Mouse (Mus musculus): Measurements from ENCODE around the gene Vars. TPM values are rescaled to one million over a fixed set of nuclear protein-coding genes. Genes with fewer than 3 reads are reported as not detected.

Vars gene
- polyA plus RNA-seq, 1 experiment: 43.7 TPM

DNA sequence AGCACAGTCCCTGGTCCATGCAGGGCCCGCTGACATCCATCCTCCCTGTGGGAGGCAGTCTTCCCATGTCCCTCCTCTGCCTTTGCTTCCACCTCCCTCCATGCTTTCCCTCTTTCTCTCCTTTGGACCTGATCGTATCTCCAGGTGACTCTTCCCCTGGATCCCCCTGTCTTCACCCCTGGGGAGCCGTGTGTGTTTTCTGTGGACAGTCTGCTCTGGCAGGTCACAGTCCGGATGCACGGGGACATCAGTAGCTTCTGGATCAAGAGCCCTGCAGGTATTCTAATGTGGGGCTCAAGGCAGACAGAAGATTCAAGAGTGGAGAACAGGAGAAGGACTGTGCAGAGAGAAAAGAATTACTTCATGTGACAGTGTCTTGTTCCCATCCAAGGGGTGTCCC is 22.4 kb downstream of the Vars start:
- TF ChIP-seq CTCF (IDR thresholded peaks at IDR 0.05; ENCODE audit: extremely low read depth, insufficient read depth, low read length) (no peak), POLR2A (IDR thresholded peaks at IDR 0.05; ENCODE audit: extremely low read depth, insufficient read depth, low read length) (no peak)
- Histone ChIP-seq H3K27ac (ENCODE audit: insufficient read depth, low read length) (no peak overlapping the region), H3K4me3 (ENCODE audit: insufficient read depth, low read length) (no peak overlapping the region), H3K4me1 (ENCODE audit: control insufficient read depth, insufficient read depth, low read length) (no peaks in the 10 kb centered on the region)

DNA sequence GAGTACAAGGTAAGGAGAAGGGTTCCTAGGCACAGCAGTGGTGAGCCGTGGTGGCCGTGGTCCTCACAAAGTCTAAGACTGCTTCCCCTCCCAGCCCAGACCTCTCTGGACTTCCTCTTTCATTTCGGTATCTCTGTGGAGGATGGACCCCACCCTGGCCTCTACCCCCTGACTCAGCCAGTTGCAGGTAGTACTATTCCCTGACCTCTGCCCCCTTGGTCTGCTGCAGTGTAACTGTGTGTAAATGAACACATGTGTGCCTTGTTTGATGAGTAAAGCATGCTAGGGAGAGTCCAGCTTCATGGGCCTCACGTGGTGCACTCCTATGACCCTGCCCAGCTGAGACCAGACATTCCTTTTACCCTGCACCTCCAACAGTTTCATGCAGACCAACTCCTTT is 23.0 kb downstream of the Vars start:
- no peak for TF ChIP-seq POLR2A (IDR thresholded peaks at IDR 0.05; ENCODE audit: extremely low read depth, insufficient read depth, low read length)
- TF ChIP-seq CTCF (IDR thresholded peaks at IDR 0.05; ENCODE audit: extremely low read depth, insufficient read depth, low read length): no peak
- H3K4me3 ChIP-seq (ENCODE audit: insufficient read depth, low read length): no peak overlapping the region
- no peak overlapping the region for H3K27ac ChIP-seq (ENCODE audit: insufficient read depth, low read length)
- no peaks in the 10 kb centered on the region for H3K4me1 ChIP-seq (ENCODE audit: control insufficient read depth, insufficient read depth, low read length)

DNA sequence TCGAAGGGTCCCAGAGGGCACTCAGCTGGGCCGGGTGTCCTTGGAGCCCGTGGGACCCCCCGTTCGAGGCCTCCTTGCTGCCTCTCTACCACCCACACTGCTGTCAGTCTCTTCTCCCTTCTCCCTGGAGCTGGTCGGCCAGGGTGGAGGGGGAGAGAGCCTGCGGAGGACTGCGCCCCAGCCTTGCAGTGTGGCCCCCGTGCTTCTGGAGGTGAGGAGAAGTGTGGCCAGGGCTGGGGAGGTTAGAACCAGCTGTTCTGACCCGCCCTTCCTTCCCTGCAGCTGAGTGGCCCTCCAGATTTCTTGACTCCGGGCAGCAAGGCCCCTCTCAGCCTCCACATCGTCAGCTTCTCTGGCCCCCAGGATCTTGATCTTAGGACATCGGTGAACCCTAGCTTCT is 23.5 kb downstream of the Vars start:
- Histone ChIP-seq H3K4me3 (ENCODE audit: insufficient read depth, low read length) (no peak overlapping the region), H3K4me1 (ENCODE audit: control insufficient read depth, insufficient read depth, low read length) (no peaks in the 10 kb centered on the region), H3K27ac (ENCODE audit: insufficient read depth, low read length) (no peak overlapping the region)
- TF ChIP-seq CTCF (IDR thresholded peaks at IDR 0.05; ENCODE audit: extremely low read depth, insufficient read depth, low read length) (no peak), POLR2A (IDR thresholded peaks at IDR 0.05; ENCODE audit: extremely low read depth, insufficient read depth, low read length) (no peak)

DNA sequence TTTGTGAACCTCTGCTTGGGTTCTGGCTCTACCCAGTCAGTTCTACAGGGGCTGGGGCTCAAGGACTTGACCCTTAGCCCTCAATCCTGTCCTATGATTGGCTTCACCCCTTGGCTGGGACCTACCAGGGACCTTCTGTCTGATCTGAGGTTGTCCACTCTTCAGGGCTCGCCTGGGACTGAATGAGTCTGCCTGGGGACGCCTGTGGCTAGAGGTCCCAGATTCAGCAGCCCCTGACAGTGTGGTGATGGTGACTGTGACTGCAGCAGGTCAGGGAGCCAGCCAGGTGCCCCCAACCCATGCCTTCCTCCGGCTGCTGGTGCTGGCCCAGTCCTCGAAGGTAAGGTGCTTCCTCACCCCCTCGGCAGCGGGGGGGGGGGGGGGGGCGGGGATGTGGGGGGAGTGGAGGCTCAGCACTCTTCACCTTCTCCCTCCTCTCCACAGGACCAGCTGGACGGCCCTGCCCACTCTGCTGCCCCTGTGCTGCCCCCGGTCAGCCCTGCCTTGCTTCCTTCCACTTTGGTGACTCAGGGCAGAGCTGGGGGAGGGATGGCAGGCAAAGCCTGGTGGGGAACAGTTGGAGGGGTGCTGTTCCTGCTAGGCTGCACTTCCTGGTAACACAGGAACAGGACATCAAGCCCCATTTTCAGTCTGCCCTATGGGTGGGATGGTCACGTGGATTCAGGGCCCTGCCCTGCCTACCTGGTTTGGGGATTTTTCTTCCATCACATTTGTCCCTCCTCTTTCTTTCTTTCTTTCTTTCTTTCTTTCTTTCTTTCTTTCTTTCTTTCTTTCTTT is 24.1 kb downstream of the Vars start:
- TF ChIP-seq CTCF (IDR thresholded peaks at IDR 0.05; ENCODE audit: extremely low read depth, insufficient read depth, low read length) (no peak), POLR2A (IDR thresholded peaks at IDR 0.05; ENCODE audit: extremely low read depth, insufficient read depth, low read length) (no peak)
- no peak overlapping the region for H3K4me3 ChIP-seq (ENCODE audit: insufficient read depth, low read length)
- H3K27ac ChIP-seq (ENCODE audit: insufficient read depth, low read length): no peak overlapping the region
- H3K4me1 ChIP-seq (ENCODE audit: control insufficient read depth, insufficient read depth, low read length): no peaks in the 10 kb centered on the region; the same call in 1 of the 2 replicates

DNA sequence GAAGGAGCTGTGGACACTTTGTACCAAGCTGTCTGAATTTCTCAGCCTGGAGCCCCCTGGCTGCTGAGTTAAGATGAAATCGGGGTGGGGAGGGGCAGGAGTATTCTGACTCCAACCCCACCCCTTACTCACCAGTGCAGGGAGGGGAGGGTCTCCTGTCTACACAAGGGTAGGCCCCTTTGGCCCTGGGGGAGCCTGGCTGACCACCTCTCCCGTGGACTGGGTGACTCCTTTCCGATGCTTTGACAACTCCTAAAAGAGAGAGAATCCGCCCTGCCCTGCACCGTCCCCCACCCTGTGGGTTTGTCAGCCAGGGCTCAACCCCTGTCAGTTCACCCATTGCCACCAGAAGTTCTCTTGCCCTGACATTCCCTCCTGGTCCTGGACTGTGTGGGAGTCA is 25.4 kb downstream of the Vars start:
- no peak overlapping the region for H3K4me3 ChIP-seq (ENCODE audit: insufficient read depth, low read length)
- no peak for TF ChIP-seq POLR2A (IDR thresholded peaks at IDR 0.05; ENCODE audit: extremely low read depth, insufficient read depth, low read length)
- no peak for TF ChIP-seq CTCF (IDR thresholded peaks at IDR 0.05; ENCODE audit: extremely low read depth, insufficient read depth, low read length)
- no peak overlapping the region for H3K27ac ChIP-seq (ENCODE audit: insufficient read depth, low read length)
- H3K4me1 ChIP-seq (ENCODE audit: control insufficient read depth, insufficient read depth, low read length): no peaks in the 10 kb centered on the region; the same call in 1 of the 2 replicates

DNA sequence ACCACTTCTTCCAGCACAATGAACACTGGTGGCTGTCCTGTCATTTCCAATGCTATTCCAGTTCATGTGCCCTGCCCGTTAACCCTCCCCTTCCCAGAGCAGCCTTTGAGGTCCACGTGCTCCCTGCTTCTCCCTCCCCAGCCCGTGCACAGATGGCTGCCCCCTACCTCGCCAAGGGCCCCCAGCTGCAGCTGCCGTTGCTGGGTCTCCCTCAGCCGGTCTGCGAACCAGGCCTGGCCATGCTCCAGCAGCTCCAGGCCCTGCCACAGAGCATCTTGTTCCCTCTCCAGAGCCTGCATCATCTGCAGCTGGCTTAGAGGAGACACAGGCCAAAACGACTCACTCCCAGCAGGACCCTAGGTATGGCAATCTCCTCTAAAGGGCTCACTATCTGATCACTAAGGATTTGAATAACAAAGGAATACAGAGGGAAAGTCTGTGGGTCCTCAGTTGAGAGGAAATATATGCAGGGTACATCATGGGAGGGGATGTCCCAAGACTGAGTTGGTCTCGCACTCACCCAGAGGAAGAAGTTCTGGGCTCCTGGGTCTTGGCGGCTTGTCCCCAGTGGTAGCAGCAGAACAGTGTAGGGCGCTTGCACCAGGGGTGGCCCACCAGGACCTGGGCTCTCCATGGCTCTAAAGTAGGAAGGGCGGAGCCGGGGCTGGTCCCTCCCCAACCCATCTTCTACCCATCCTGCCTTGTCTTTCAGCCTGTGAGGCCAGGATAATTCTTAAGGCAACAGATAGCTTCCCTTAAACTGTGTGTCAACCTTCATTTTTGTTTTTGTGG is 26.7 kb downstream of the Vars start, which contains the start of gene Sapcd1:
Gene Sapcd1 (minus strand): TSS at position 740 of the 792 bp plus-strand sequence.
- H3K27ac ChIP-seq (ENCODE audit: insufficient read depth, low read length): no peak within 1 kb of the TSS
- H3K4me1 ChIP-seq (ENCODE audit: control insufficient read depth, insufficient read depth, low read length): no peaks in the 10 kb centered on the region; the same call in 1 of the 2 replicates
- no peak for TF ChIP-seq CTCF (IDR thresholded peaks at IDR 0.05; ENCODE audit: extremely low read depth, insufficient read depth, low read length)
- no peak for TF ChIP-seq POLR2A (IDR thresholded peaks at IDR 0.05; ENCODE audit: extremely low read depth, insufficient read depth, low read length)
- no peak within 1 kb of the TSS for H3K4me3 ChIP-seq (ENCODE audit: insufficient read depth, low read length)

DNA sequence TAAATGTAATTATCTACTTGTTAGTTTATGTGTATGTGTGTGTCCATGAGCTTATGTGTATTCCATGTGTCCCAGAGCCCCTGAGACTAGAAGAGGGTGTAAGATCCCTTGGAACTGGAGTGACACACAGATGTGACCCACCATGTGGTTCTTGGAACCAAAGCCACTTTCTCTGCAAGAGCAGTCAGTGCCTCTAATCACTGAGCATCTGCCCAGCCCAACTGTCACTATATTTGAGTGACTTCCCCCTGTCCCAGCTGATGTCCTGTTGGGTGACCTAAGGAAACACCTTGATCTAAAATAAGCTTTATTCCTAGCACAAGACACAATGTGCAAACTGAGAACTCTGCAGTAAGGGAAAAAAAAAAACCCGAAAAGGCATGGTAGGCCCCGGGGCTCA is 27.5 kb downstream of the Vars start:
- TF ChIP-seq POLR2A (IDR thresholded peaks at IDR 0.05; ENCODE audit: extremely low read depth, insufficient read depth, low read length) (no peak), CTCF (IDR thresholded peaks at IDR 0.05; ENCODE audit: extremely low read depth, insufficient read depth, low read length) (no peak)
- no peaks in the 10 kb centered on the region; the same call in 1 of the 2 replicates for H3K4me1 ChIP-seq (ENCODE audit: control insufficient read depth, insufficient read depth, low read length)
- H3K4me3 ChIP-seq (ENCODE audit: insufficient read depth, low read length): no peak overlapping the region
- H3K27ac ChIP-seq (ENCODE audit: insufficient read depth, low read length): no peak overlapping the region

DNA sequence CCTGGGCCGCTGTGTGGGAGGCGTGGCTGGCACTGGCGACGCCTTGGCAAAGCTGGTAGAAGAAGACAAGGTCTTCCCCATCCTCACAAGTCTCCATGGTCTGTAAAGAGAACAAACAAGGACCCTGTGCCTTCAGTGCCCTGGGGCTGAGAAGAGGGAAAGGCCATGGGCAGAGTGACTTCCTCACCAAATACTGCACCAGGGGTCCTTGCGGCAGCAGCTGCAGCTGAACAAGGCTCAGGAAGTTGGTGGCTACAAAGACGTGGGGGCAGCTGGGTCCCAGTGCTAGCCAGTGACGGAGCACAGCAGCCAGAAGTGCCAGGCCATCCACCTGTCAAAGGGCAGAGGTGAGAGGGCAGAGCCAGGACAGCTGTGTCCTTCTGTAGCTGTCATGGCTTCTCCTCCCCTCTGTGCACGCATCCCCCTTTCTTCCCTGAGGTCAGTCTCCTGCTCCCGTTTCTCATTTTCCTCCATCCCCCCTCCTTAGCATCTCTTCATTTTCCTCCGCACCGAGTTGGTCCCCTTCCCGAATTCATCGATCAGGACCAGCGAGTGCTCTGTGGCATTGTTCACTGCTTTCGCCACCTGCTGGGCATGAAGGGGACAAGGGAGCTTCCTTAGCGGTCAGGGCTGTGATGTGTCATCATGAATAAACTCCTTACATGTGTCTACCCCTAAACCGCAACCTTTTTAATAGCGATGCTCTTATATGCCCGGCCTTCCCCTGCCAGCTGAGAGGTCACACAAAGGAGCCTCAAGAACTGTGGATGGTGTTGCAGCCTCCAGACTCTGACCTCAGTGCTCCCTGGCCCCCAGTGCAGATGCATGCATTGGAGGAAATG is 29.1 kb downstream of the Vars start:
- peak; percentile 50 for TF ChIP-seq CTCF (IDR thresholded peaks at IDR 0.05; ENCODE audit: extremely low read depth, insufficient read depth, low read length)
- TF ChIP-seq POLR2A (IDR thresholded peaks at IDR 0.05; ENCODE audit: extremely low read depth, insufficient read depth, low read length): no peak
- Histone ChIP-seq H3K27ac (ENCODE audit: insufficient read depth, low read length) (no peak overlapping the region), H3K4me3 (ENCODE audit: insufficient read depth, low read length) (no peak overlapping the region), H3K4me1 (ENCODE audit: control insufficient read depth, insufficient read depth, low read length) (no peaks in the 10 kb centered on the region; the same call in 1 of the 2 replicates)

DNA sequence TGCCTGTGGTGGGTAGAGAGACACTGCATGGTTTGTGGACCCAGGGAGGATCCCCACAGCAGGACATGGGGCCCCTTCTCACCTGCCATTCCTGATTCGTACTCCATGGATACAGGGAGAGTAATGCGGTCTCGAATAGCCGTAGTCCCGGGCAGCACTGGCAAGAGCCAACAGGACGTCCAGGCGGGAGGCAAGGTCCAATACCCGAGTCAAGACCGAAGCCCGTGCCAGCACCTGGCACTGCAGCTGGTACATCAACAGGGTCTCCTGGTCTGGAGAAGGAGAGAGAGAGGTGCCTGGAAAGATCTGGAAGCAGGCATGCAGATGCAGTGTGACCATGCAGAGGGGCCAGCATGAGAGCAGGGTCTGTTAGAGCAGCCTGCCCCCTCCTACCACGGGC is 30.5 kb downstream of the Vars start:
- no peak for TF ChIP-seq CTCF (IDR thresholded peaks at IDR 0.05; ENCODE audit: extremely low read depth, insufficient read depth, low read length)
- TF ChIP-seq POLR2A (IDR thresholded peaks at IDR 0.05; ENCODE audit: extremely low read depth, insufficient read depth, low read length): no peak
- Histone ChIP-seq H3K4me1 (ENCODE audit: control insufficient read depth, insufficient read depth, low read length) (no peaks in the 10 kb centered on the region; the same call in 1 of the 2 replicates), H3K27ac (ENCODE audit: insufficient read depth, low read length) (no peak overlapping the region), H3K4me3 (ENCODE audit: insufficient read depth, low read length) (no peak overlapping the region)

Measured in cortical plate, adult 2 months (tissue).